Mouse (Mus musculus): Measurements from ENCODE around the gene Nalcn. TPM values are rescaled to one million over a fixed set of nuclear protein-coding genes. Genes with fewer than 3 reads are reported as not detected.

Nalcn gene
- polyA plus RNA-seq, 2 experiments: not detected

- ATAC-seq (ENCODE audit: insufficient read depth): no peak
Measured at GRCm38 (mm10) chr14:123291118-123292007, 335.6 kb downstream of the Nalcn start.

GRCm38 (mm10) chr14:123282165-123282564, 344.8 kb downstream of the Nalcn start:
- no peaks in the 10 kb centered on the region for H3K36me3 ChIP-seq (replicated peaks; ENCODE audit: control insufficient read depth, insufficient read depth, low read depth)
- no peak overlapping the region for H3K4me3 ChIP-seq (ENCODE audit: insufficient read depth in 1 of 2, low read depth in 2 of 2, low read length in 2 of 2)
- TF ChIP-seq CTCF (IDR thresholded peaks at IDR 0.05; ENCODE audit: low read depth): no peak
- no peak for TF ChIP-seq EP300 (IDR thresholded peaks at IDR 0.05; ENCODE audit: low read depth)
- DNase-seq (ENCODE audit: low read depth in 3 of 3, low spot score in 3 of 3) (no peak), ATAC-seq (ENCODE audit: insufficient read depth) (no peak)
- H3K27ac ChIP-seq: no peak overlapping the region
- no peak overlapping the region for H3K4me2 ChIP-seq (ENCODE audit: low read depth)
- no peaks in the 10 kb centered on the region for H3K9me3 ChIP-seq (ENCODE audit: control insufficient read depth, low read length)
- H3K9ac ChIP-seq (replicated peaks): no peak overlapping the region
- no peaks in the 10 kb centered on the region for H3K27me3 ChIP-seq (ENCODE audit: control insufficient read depth, insufficient read depth, low read length)
- no peaks in the 10 kb centered on the region for H3K4me1 ChIP-seq (replicated peaks; ENCODE audit: control insufficient read depth in 2 of 2, insufficient read depth in 2 of 2, low read length in 1 of 2)

More at GRCm38 (mm10) chr14:123291118-123292007, 335.6 kb downstream of the Nalcn start:
- no peak for TF ChIP-seq CTCF (IDR thresholded peaks at IDR 0.05; ENCODE audit: low read depth)
- TF ChIP-seq EP300 (IDR thresholded peaks at IDR 0.05; ENCODE audit: low read depth): no peak
- H3K27ac ChIP-seq: no peak overlapping the region
- 58% methylated on average over 4 of the region's 4 CpGs for WGBS (ENCODE audit: insufficient replicate concordance)
- H3K9ac ChIP-seq (replicated peaks): no peak overlapping the region
- H3K36me3 ChIP-seq (replicated peaks; ENCODE audit: control insufficient read depth, insufficient read depth, low read depth): no peaks in the 10 kb centered on the region
- H3K27me3 ChIP-seq (ENCODE audit: control insufficient read depth, insufficient read depth, low read length): no peaks in the 10 kb centered on the region
- H3K4me3 ChIP-seq (ENCODE audit: insufficient read depth in 1 of 2, low read depth in 2 of 2, low read length in 2 of 2): no peak overlapping the region
- H3K4me1 ChIP-seq (replicated peaks; ENCODE audit: control insufficient read depth in 2 of 2, insufficient read depth in 2 of 2, low read length in 1 of 2): no peaks in the 10 kb centered on the region
- no peaks in the 10 kb centered on the region for H3K9me3 ChIP-seq (ENCODE audit: control insufficient read depth, low read length)
- no peak overlapping the region for H3K4me2 ChIP-seq (ENCODE audit: low read depth)
- no peak for DNase-seq (ENCODE audit: low read depth in 3 of 3, low spot score in 3 of 3)

GRCm38 (mm10) chr14:123272121-123272520, 354.8 kb downstream of the Nalcn start:
- DNase-seq (ENCODE audit: low read depth in 3 of 3, low spot score in 3 of 3) (no peak), ATAC-seq (ENCODE audit: insufficient read depth) (no peak)
- H3K27ac ChIP-seq: no peak overlapping the region
- H3K4me1 ChIP-seq (replicated peaks; ENCODE audit: control insufficient read depth in 2 of 2, insufficient read depth in 2 of 2, low read length in 1 of 2): no peaks in the 10 kb centered on the region
- no peak overlapping the region for H3K4me3 ChIP-seq (ENCODE audit: insufficient read depth in 1 of 2, low read depth in 2 of 2, low read length in 2 of 2)
- no peaks in the 10 kb centered on the region for H3K9me3 ChIP-seq (ENCODE audit: control insufficient read depth, low read length)
- no peak overlapping the region for H3K9ac ChIP-seq (replicated peaks)
- H3K4me2 ChIP-seq (ENCODE audit: low read depth): no peak overlapping the region
- 45% methylated on average over 2 of the region's 2 CpGs for WGBS (ENCODE audit: insufficient replicate concordance)
- no peaks in the 10 kb centered on the region for H3K36me3 ChIP-seq (replicated peaks; ENCODE audit: control insufficient read depth, insufficient read depth, low read depth)
- no peak for TF ChIP-seq CTCF (IDR thresholded peaks at IDR 0.05; ENCODE audit: low read depth)
- TF ChIP-seq EP300 (IDR thresholded peaks at IDR 0.05; ENCODE audit: low read depth): no peak
- H3K27me3 ChIP-seq (ENCODE audit: control insufficient read depth, insufficient read depth, low read length): no peaks in the 10 kb centered on the region

GRCm38 (mm10) chr14:123240738-123241137, 386.2 kb downstream of the Nalcn start:
- ATAC-seq (ENCODE audit: insufficient read depth) (no peak), DNase-seq (ENCODE audit: low read depth in 3 of 3, low spot score in 3 of 3) (no peak)
- Histone ChIP-seq H3K4me1 (replicated peaks; ENCODE audit: control insufficient read depth in 2 of 2, insufficient read depth in 2 of 2, low read length in 1 of 2) (no peaks in the 10 kb centered on the region), H3K36me3 (replicated peaks; ENCODE audit: control insufficient read depth, insufficient read depth, low read depth) (no peaks in the 10 kb centered on the region), H3K9ac (replicated peaks) (no peak overlapping the region), H3K4me2 (ENCODE audit: low read depth) (no peak overlapping the region), H3K4me3 (ENCODE audit: insufficient read depth in 1 of 2, low read depth in 2 of 2, low read length in 2 of 2) (no peak overlapping the region), H3K27ac (no peak overlapping the region), H3K9me3 (ENCODE audit: control insufficient read depth, low read length) (no peaks in the 10 kb centered on the region), H3K27me3 (ENCODE audit: control insufficient read depth, insufficient read depth, low read length) (no peaks in the 10 kb centered on the region)
- TF ChIP-seq CTCF (IDR thresholded peaks at IDR 0.05; ENCODE audit: low read depth): no peak
- TF ChIP-seq EP300 (IDR thresholded peaks at IDR 0.05; ENCODE audit: low read depth): no peak
- WGBS (ENCODE audit: insufficient replicate concordance): 29% methylated on average over 1 of the region's 1 CpGs

GRCm38 (mm10) chr14:123239945-123240344, 387.0 kb downstream of the Nalcn start:
- H3K27me3 ChIP-seq (ENCODE audit: control insufficient read depth, insufficient read depth, low read length): no peaks in the 10 kb centered on the region
- TF ChIP-seq CTCF (IDR thresholded peaks at IDR 0.05; ENCODE audit: low read depth) (no peak), EP300 (IDR thresholded peaks at IDR 0.05; ENCODE audit: low read depth) (no peak)
- 8% methylated on average over 2 of the region's 2 CpGs for WGBS (ENCODE audit: insufficient replicate concordance)
- H3K27ac ChIP-seq: no peak overlapping the region
- H3K9ac ChIP-seq (replicated peaks): no peak overlapping the region
- no peak overlapping the region for H3K4me3 ChIP-seq (ENCODE audit: insufficient read depth in 1 of 2, low read depth in 2 of 2, low read length in 2 of 2)
- H3K9me3 ChIP-seq (ENCODE audit: control insufficient read depth, low read length): no peaks in the 10 kb centered on the region
- no peak for DNase-seq (ENCODE audit: low read depth in 3 of 3, low spot score in 3 of 3)
- H3K36me3 ChIP-seq (replicated peaks; ENCODE audit: control insufficient read depth, insufficient read depth, low read depth): no peaks in the 10 kb centered on the region
- H3K4me2 ChIP-seq (ENCODE audit: low read depth): no peak overlapping the region
- no peak for ATAC-seq (ENCODE audit: insufficient read depth)
- H3K4me1 ChIP-seq (replicated peaks; ENCODE audit: control insufficient read depth in 2 of 2, insufficient read depth in 2 of 2, low read length in 1 of 2): no peaks in the 10 kb centered on the region

Data from liver, embryonic 14.5 days (tissue).